10 mouse cellular contexts compared by ENCODE assay signal in the genomic region with DNA sequence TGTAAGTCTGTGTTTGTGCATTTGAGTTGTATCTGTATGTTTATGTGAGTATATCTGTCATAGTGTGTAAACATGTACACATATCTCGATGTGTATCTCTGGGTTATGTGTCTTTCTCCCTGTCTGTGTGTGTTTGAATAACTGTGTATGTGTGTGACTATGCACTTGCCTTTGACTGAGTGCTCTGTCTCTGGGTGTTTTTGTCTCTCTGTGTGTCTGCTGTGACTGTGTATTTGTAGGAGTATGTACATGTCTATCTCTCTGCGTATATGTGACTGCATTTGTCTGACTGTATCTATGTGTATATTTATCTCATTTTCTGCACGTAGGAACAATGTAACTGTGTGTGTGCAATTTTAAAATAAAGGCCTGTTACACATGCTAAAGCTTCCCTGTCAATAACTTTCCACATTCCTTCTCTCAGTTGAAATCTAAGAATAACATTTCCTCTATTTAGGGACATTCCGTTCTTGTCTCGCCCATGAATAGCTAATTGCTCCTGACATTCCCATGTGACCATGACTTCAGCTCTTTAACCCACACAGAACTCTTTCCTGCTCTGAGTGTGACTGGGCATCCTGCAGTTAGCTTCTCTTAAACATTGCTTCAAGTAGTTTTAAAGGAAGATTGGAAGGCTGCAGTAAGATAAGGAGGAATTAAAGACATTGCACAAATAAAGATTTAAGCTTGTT.
DNase-seq lines count a peak whose midpoint lies in the region; ATAC-seq and TF ChIP-seq lines count a peak whose summit lies in the region.
"Had no signal": no experiment of that assay in that cellular context is flagged by ENCODE, and none has a peak within 500 bp of the region (broad histone marks: within the 10 kb centered on the region; RNA-seq: fewer than 3 reads in every experiment).

No protein-coding gene starts in this region.

- no peak overlapping the region for H3K4me3 ChIP-seq in liver, embryonic 11.5 days (ENCODE audit: low read depth, low read length)
- no peak overlapping the region for H3K4me3 ChIP-seq in heart, postnatal 0 days (ENCODE audit: low read depth, low read length)
- H3K4me3 ChIP-seq: limb, embryonic 15.5 days had no signal

- H3K4me2 ChIP-seq in liver, embryonic 11.5 days: no peak overlapping the region
- no peak overlapping the region for H3K4me2 ChIP-seq in heart, postnatal 0 days (ENCODE audit: low read depth, low read length)
- H3K4me2 ChIP-seq: limb, embryonic 15.5 days had no signal

- H3K27me3 ChIP-seq in liver, embryonic 11.5 days (replicated peaks; ENCODE audit: control insufficient read depth, insufficient read depth, low read length): no peaks in the 10 kb centered on the region
- H3K27me3 ChIP-seq in heart, postnatal 0 days (ENCODE audit: control insufficient read depth, insufficient read depth, low read length): no peaks in the 10 kb centered on the region
- H3K27me3 ChIP-seq: limb, embryonic 15.5 days had no signal

- H3K27ac ChIP-seq in liver, embryonic 11.5 days (ENCODE audit: low read depth, low read length): no peak overlapping the region
- H3K27ac ChIP-seq in heart, postnatal 0 days (ENCODE audit: low read depth): peak overlapping the region; percentile 98
- H3K27ac ChIP-seq: limb, embryonic 15.5 days had no signal

- WGBS in liver, embryonic 11.5 days: 61% methylated on average over 5 of the region's 5 CpGs
- WGBS in heart, postnatal 0 days: 11% methylated on average over 5 of the region's 5 CpGs

- H3K36me3 ChIP-seq in liver, embryonic 11.5 days (ENCODE audit: control insufficient read depth, insufficient read depth, low read length): no peaks in the 10 kb centered on the region
- H3K36me3 ChIP-seq in heart, postnatal 0 days (replicated peaks; ENCODE audit: control insufficient read depth, insufficient read depth, low read length): no peaks in the 10 kb centered on the region
- H3K36me3 ChIP-seq: limb, embryonic 15.5 days had no signal

- peak; percentile 100 for TF ChIP-seq EP300 in heart, postnatal 0 days (IDR thresholded peaks at IDR 0.05; ENCODE audit: low read depth)

- ATAC-seq in liver, embryonic 11.5 days (replicated peaks; ENCODE audit: low FRiP score): peak; percentile 41; the same call in 1 of the 2 replicates
- ATAC-seq in heart, postnatal 0 days (ENCODE audit: insufficient read depth, low read depth): peak; percentile 97
- ATAC-seq in cerebellum, adult (ENCODE audit: insufficient number of reproducible peaks, low FRiP score, low TSS enrichment): no peak

- H3K9me3 ChIP-seq in liver, embryonic 11.5 days (ENCODE audit: control insufficient read depth, low read length): no peaks in the 10 kb centered on the region
- H3K9me3 ChIP-seq in heart, postnatal 0 days (replicated peaks; ENCODE audit: control insufficient read depth, low read length): no peaks in the 10 kb centered on the region
- H3K9me3 ChIP-seq: limb, embryonic 15.5 days had no signal

- no peak overlapping the region for H3K9ac ChIP-seq in liver, embryonic 11.5 days (ENCODE audit: low read depth, low read length)
- H3K9ac ChIP-seq in heart, postnatal 0 days (replicated peaks; ENCODE audit: low read depth, low read length): no peak overlapping the region
- H3K9ac ChIP-seq: limb, embryonic 15.5 days had no signal

- TF ChIP-seq CTCF in heart, postnatal 0 days (IDR thresholded peaks at IDR 0.05; ENCODE audit: low read depth): no peak

- no peaks in the 10 kb centered on the region; the same call in 1 of the 2 replicates for H3K4me1 ChIP-seq in liver, embryonic 11.5 days (replicated peaks; ENCODE audit: control insufficient read depth, insufficient read depth, low read length)
- peaks cover 18% of the 10 kb centered on the region for H3K4me1 ChIP-seq in heart, postnatal 0 days (ENCODE audit: control insufficient read depth, insufficient read depth)
- H3K4me1 ChIP-seq: limb, embryonic 15.5 days had no signal

- peak; percentile 20 for DNase-seq in adrenal gland, postnatal 14 days
- no peak for DNase-seq in adrenal gland, adult 8-10 months
- DNase-seq in liver, embryonic 11.5 days (ENCODE audit: low spot score): no peak
- no peak for DNase-seq in liver
- peak; percentile 99 for DNase-seq in heart, postnatal 0 days (ENCODE audit: low spot score)
- peak; percentile 34 for DNase-seq in mesoderm, embryonic 11.5 days (ENCODE audit: low read depth, low spot score)
- DNase-seq in ovary, postnatal 36 days (ENCODE audit: low spot score): no peak
- DNase-seq: cerebellum, adult 2 months had no signal

Comparison
In these comparisons a context has a peak if more than half of its experiments do, and no peak if none do; other contexts are left out.
1. DNase-seq: peak in adrenal gland, postnatal 14 days (single experiment), heart, postnatal 0 days (single experiment) and mesoderm, embryonic 11.5 days (single experiment); none in adrenal gland, adult 8-10 months (single experiment), liver, embryonic 11.5 days (single experiment), liver (single experiment) and ovary, postnatal 36 days (single experiment).